Mouse (Mus musculus): Measurements from ENCODE around the gene Junb. TPM values are rescaled to one million over a fixed set of nuclear protein-coding genes. Genes with fewer than 3 reads are reported as not detected.

Gene Junb
- polyA plus RNA-seq, 1 experiment, result 128 TPM

DNA sequence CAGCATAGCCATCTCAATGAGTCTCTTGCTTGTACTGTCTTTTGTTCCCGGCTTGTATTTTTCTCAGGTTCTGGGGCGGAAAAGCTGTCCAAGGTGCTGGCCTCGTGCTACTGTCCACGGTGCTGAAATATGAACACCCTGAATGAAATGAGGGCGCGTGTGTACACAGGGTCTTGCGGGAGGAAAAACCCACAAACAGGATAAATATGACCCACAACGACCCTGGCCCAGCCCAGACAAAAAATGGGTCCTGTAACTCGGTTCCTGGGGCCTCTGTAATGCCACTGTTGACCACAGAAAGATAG lies 31.3 kb downstream of the Junb start:
- no peak for TF ChIP-seq POLR2A (IDR thresholded peaks at IDR 0.05; ENCODE audit: control insufficient read depth, extremely low read depth, insufficient read depth, low read length, poor library complexity)
- TF ChIP-seq CTCF (IDR thresholded peaks at IDR 0.05; ENCODE audit: borderline replicate concordance, control insufficient read depth, extremely low read depth, insufficient read depth, low read length, poor library complexity), result no peak
- no peak overlapping the region for H3K4me3 ChIP-seq (ENCODE audit: control insufficient read depth, insufficient read depth, low read length)
- peaks cover 7% of the 10 kb centered on the region for H3K4me1 ChIP-seq (replicated peaks; ENCODE audit: control insufficient read depth, insufficient read depth, low read length)
- no peak for DNase-seq
- 9% methylated on average over 9 of the region's 9 CpGs for WGBS
- H3K27me3 ChIP-seq (ENCODE audit: control insufficient read depth, insufficient read depth, low read length), result peaks cover 33% of the 10 kb centered on the region
- no peak overlapping the region for H3K27ac ChIP-seq (ENCODE audit: control insufficient read depth, insufficient read depth, low read length)
- no peaks in the 10 kb centered on the region for H3K36me3 ChIP-seq (ENCODE audit: control insufficient read depth, insufficient read depth, low read length)

DNA sequence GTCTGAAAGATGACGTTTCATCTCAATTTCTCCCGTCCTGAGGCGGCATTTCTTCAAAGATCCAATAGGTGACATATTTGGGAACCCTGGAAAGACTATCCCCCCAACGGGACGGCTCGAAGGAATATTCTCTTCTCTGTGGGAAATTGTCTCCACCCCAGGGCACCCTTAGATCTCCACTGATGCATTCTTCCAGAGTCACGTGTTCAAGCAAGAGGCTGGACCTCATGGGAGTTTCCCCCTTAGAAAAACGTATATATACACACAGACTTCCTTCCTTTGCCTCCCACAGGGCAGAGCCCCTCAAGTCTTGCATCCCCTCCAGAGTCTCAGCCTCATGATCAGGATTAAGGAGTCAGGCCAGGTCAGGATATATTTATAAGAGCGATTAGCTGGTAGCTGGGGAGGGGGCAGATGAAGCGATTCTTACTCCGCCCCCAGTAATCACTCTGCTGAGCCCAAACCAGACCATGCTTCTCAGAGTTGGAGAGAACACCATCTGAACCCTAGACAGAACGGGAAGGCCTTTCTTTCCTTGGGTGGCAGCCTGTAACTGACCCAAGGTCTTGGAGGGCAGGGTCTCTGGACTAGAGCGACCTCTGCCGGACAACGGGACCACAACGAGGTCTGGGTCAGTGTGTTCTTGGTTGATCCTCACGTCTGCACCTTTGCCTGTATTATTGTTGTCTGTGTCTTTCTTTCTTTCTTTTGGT lies 31.8 kb downstream of the Junb start, which contains the start of gene Rtbdn:
Rtbdn (plus strand) TSS at position 464 of the 713 bp plus-strand sequence.
- 15% methylated on average over 17 of the region's 17 CpGs for WGBS
- H3K4me3 ChIP-seq (ENCODE audit: control insufficient read depth, insufficient read depth, low read length), result no peak within 1 kb of the TSS; the same call in 1 of the 2 replicates
- H3K27ac ChIP-seq (ENCODE audit: control insufficient read depth, insufficient read depth, low read length), result no peak within 1 kb of the TSS
- H3K27me3 ChIP-seq (ENCODE audit: control insufficient read depth, insufficient read depth, low read length), result peaks cover 30% of the 10 kb centered on the region
- H3K36me3 ChIP-seq (ENCODE audit: control insufficient read depth, insufficient read depth, low read length), result no peaks in the 10 kb centered on the region
- DNase-seq, result no peak
- TF ChIP-seq CTCF (IDR thresholded peaks at IDR 0.05; ENCODE audit: borderline replicate concordance, control insufficient read depth, extremely low read depth, insufficient read depth, low read length, poor library complexity) (no peak), POLR2A (IDR thresholded peaks at IDR 0.05; ENCODE audit: control insufficient read depth, extremely low read depth, insufficient read depth, low read length, poor library complexity) (no peak)
- peaks cover 7% of the 10 kb centered on the region for H3K4me1 ChIP-seq (replicated peaks; ENCODE audit: control insufficient read depth, insufficient read depth, low read length)

DNA sequence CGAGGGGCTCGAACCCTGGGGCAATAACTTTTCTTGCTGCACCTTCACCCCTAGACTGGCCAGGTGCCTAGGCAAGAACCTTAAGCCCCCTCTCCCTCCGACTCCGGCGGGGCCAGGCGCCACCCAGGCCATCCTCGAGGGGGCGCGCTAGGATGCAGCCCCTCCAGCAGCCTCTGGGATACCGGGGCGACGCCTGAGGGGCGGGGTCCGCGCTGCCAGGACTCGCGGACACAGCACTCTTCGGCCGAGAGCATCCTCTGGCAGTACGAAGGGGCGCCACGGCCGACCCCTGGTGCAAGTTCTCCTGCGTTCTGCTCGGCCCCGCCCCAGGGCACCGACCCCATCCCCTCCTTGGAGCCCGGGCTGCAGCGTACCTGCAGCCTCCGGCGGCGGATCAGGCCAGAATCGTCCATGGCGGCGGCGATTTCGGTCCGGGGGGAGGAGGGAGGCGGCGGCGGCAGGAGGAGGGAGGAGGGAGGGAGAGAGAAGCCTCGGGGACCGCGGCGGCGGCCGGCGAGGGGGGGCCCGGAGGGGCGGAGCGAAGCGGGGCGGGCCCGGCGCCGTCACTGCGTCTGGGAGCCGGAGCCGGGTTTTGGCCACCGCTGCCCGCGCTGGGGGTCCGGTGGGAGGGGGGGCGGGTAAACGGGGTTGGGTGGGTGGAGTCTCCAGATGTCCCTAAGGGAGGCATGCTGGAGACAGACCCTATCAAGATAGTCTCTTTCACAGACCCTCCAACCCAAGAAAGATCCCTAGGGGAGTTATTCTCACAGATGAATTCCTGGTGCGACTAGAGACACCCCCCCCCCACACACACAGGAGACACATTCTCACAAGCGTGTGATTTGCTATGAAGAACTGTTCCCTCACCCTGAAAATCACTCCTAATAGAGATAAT lies 32.6 kb downstream of the Junb start:
- Histone ChIP-seq H3K36me3 (ENCODE audit: control insufficient read depth, insufficient read depth, low read length) (no peaks in the 10 kb centered on the region), H3K27me3 (ENCODE audit: control insufficient read depth, insufficient read depth, low read length) (peaks cover 30% of the 10 kb centered on the region), H3K4me1 (replicated peaks; ENCODE audit: control insufficient read depth, insufficient read depth, low read length) (peaks cover 7% of the 10 kb centered on the region), H3K4me3 (ENCODE audit: control insufficient read depth, insufficient read depth, low read length) (no peak overlapping the region; the same call in 1 of the 2 replicates), H3K27ac (ENCODE audit: control insufficient read depth, insufficient read depth, low read length) (no peak overlapping the region)
- TF ChIP-seq POLR2A (IDR thresholded peaks at IDR 0.05; ENCODE audit: control insufficient read depth, extremely low read depth, insufficient read depth, low read length, poor library complexity) (no peak), CTCF (IDR thresholded peaks at IDR 0.05; ENCODE audit: borderline replicate concordance, control insufficient read depth, extremely low read depth, insufficient read depth, low read length, poor library complexity) (0 out of 2 replicates have a peak, but pooled peaks have one; percentile 18)
- DNase-seq, result no peak
- WGBS, result 2% methylated on average over 51 of the region's 67 CpGs

DNA sequence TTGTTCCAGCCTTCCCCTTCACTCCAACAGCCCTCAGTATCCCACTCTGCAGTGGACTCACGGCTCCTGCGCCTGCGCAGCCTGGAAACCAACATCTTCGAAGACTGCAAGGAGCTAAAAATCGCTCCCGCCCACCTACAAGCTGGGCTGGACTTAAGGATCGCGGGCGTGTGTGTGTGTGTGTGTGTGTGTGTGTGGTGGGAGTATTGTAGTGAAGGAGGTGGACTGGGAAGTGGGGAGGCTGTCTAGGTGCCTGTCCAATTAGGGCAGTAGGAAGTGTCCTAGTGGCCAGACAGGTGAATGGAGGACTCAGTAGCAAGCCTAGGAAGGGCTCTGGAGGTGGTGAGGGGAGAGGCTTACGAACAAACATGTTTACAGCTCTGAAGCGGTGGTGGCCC lies 33.3 kb downstream of the Junb start:
- H3K27me3 ChIP-seq (ENCODE audit: control insufficient read depth, insufficient read depth, low read length), result peaks cover 30% of the 10 kb centered on the region
- no peaks in the 10 kb centered on the region for H3K36me3 ChIP-seq (ENCODE audit: control insufficient read depth, insufficient read depth, low read length)
- no peak overlapping the region for H3K4me3 ChIP-seq (ENCODE audit: control insufficient read depth, insufficient read depth, low read length)
- WGBS, result 21% methylated on average over 11 of the region's 11 CpGs
- H3K4me1 ChIP-seq (replicated peaks; ENCODE audit: control insufficient read depth, insufficient read depth, low read length), result peaks cover 7% of the 10 kb centered on the region
- no peak for DNase-seq
- H3K27ac ChIP-seq (ENCODE audit: control insufficient read depth, insufficient read depth, low read length), result no peak overlapping the region
- TF ChIP-seq CTCF (IDR thresholded peaks at IDR 0.05; ENCODE audit: borderline replicate concordance, control insufficient read depth, extremely low read depth, insufficient read depth, low read length, poor library complexity) (no peak), POLR2A (IDR thresholded peaks at IDR 0.05; ENCODE audit: control insufficient read depth, extremely low read depth, insufficient read depth, low read length, poor library complexity) (no peak)

DNA sequence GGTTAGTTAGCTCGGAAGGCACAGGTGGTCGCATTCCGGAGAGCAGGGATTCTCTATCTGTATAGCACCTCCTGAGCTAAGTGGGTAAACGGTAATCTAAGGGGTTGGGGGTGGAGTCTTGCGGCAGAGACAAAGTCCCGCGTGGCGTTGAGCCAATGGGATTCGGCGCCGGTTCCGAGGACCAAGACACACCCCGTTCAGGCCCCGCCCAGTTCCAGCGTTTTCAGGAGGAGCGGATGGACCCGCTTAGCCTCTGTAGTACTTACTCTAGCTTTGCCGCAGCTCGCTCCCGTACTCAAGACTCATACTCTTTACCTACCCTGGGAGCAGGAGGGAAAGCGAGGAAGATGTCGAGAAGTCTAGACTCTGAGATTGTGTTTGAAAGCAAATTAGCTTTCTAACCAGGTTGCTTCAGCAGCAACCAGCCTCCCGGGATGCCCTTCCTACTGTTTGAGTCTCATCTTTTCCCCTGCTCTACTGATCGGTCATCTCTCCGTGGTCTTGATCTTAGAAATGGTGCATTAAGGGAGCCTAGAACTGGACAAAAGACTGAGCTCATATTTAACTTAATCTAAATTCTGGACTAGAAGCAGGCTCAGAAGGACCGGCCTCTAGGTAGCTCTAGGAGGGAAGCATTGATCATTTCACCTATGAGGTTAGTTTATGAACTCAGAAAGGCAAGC lies 33.9 kb downstream of the Junb start:
- Histone ChIP-seq H3K4me3 (ENCODE audit: control insufficient read depth, insufficient read depth, low read length) (no peak overlapping the region), H3K36me3 (ENCODE audit: control insufficient read depth, insufficient read depth, low read length) (no peaks in the 10 kb centered on the region), H3K4me1 (replicated peaks; ENCODE audit: control insufficient read depth, insufficient read depth, low read length) (peaks cover 7% of the 10 kb centered on the region), H3K27me3 (ENCODE audit: control insufficient read depth, insufficient read depth, low read length) (peaks cover 30% of the 10 kb centered on the region), H3K27ac (ENCODE audit: control insufficient read depth, insufficient read depth, low read length) (no peak overlapping the region)
- TF ChIP-seq CTCF (IDR thresholded peaks at IDR 0.05; ENCODE audit: borderline replicate concordance, control insufficient read depth, extremely low read depth, insufficient read depth, low read length, poor library complexity), result no peak
- WGBS, result 5% methylated on average over 26 of the region's 26 CpGs
- peak; percentile 49 for DNase-seq

DNA sequence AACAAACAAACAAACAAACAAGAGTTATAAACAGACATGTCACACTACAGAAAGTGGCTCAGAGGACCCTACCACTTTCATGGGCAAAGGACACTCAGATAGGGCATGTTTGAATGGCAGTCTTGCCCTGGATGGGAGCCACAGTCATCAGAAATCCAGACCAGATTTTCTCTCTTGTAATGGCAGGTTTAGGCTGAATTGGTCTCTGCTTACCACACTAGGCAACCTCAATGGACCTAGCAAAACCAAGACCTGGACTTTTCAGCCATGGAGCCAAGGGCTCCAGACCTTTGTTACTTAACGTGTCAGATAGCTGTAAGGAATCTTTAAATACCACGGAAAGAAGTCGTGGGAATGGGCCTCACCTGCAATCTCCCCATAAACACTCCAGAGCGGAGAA lies 34.8 kb downstream of the Junb start:
- H3K4me1 ChIP-seq (replicated peaks; ENCODE audit: control insufficient read depth, insufficient read depth, low read length), result peaks cover 7% of the 10 kb centered on the region
- WGBS, result 31% methylated on average over 4 of the region's 4 CpGs
- no peak for DNase-seq
- peaks cover 30% of the 10 kb centered on the region for H3K27me3 ChIP-seq (ENCODE audit: control insufficient read depth, insufficient read depth, low read length)
- H3K4me3 ChIP-seq (ENCODE audit: control insufficient read depth, insufficient read depth, low read length), result no peak overlapping the region
- no peak for TF ChIP-seq POLR2A (IDR thresholded peaks at IDR 0.05; ENCODE audit: control insufficient read depth, extremely low read depth, insufficient read depth, low read length, poor library complexity)
- no peak for TF ChIP-seq CTCF (IDR thresholded peaks at IDR 0.05; ENCODE audit: borderline replicate concordance, control insufficient read depth, extremely low read depth, insufficient read depth, low read length, poor library complexity)
- no peaks in the 10 kb centered on the region for H3K36me3 ChIP-seq (ENCODE audit: control insufficient read depth, insufficient read depth, low read length)
- H3K27ac ChIP-seq (ENCODE audit: control insufficient read depth, insufficient read depth, low read length), result no peak overlapping the region

Measured in thymus, adult 2 months (tissue).